Mouse (Mus musculus): Measurements from ENCODE around the gene Fgfr2. TPM values are rescaled to one million over a fixed set of nuclear protein-coding genes. Genes with fewer than 3 reads are reported as not detected.

Fgfr2 gene
- polyA plus RNA-seq, 1 experiment: 59.9 TPM

DNA sequence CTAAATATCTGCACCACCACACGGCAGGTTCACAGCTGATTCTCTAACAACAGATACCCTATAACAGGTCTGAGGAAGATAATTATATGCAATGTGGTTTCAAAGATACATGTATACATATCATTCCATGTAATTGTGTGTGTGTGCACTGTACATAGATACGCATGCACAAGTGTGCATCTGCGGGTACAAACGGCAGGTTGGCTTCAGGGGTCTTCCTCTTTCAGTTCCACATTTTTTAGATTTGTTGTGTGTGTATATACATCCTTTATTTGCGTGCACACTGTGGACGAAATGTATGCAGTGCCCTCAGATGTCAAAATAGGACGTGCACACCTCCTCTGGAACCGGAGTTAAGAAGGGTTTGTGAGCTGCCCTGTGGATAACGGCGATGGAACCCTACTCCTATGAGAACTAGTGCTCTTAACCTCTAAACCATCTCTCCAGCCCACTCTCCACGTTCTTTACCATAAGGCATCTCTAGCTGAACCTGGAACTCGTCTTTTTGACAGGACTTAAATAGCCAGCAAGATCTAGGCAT lies 2575.4 kb downstream of the Fgfr2 start:
- Histone ChIP-seq H3K4me1 (ENCODE audit: control insufficient read depth, insufficient read depth, low read length) (no peaks in the 10 kb centered on the region), H3K27ac (ENCODE audit: insufficient read depth, low read length) (no peak overlapping the region), H3K4me3 (ENCODE audit: insufficient read depth, low read length) (no peak overlapping the region)
- TF ChIP-seq CTCF (IDR thresholded peaks at IDR 0.05; ENCODE audit: borderline replicate concordance, insufficient read depth, low read length) (no peak), POLR2A (IDR thresholded peaks at IDR 0.05; ENCODE audit: low read depth, low read length) (no peak)

DNA sequence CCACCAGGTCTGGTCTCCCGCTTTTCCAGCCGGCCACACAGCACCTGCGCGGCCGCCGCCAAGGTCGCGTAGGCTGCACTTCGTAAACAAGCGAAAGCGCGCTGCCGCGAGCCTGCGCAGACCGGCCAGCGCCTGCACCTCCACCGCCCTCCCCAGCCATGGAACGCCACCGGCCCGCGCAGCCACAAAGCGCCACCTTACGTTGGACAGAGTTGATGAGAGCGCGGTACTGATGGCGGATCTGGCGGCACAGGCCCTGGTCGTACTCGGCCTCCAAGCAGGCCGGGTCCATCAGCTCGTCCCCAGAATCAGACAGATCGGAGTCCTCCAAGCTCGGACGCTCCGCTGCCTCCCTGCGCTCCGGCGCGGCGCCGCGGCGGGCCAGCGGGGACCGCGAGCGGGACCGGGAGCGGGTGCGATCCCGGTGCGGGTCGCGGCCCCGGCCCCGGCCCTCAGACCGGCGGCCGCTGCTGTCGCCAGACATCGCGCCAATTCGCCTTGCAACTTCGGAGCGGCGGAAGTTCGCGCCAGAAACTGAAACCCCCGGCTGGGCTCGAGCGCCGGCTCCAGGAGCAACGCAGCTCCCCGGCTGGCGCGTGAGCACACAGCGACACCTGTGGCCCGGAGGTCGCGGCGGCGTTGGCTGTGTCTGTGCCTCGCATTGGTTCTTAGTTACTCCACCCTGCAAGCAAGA lies 2576.2 kb downstream of the Fgfr2 start:
- TF ChIP-seq CTCF (IDR thresholded peaks at IDR 0.05; ENCODE audit: borderline replicate concordance, insufficient read depth, low read length) (peak; percentile 94), POLR2A (IDR thresholded peaks at IDR 0.05; ENCODE audit: low read depth, low read length) (no peak; the same call in 1 of the 2 replicates)
- Histone ChIP-seq H3K4me3 (ENCODE audit: insufficient read depth, low read length) (peak overlapping the region; percentile 53), H3K4me1 (ENCODE audit: control insufficient read depth, insufficient read depth, low read length) (no peaks in the 10 kb centered on the region), H3K27ac (ENCODE audit: insufficient read depth, low read length) (peak overlapping the region; percentile 71)

- no peak for TF ChIP-seq CTCF (IDR thresholded peaks at IDR 0.05; ENCODE audit: borderline replicate concordance, insufficient read depth, low read length)
- TF ChIP-seq POLR2A (IDR thresholded peaks at IDR 0.05; ENCODE audit: low read depth, low read length): no peak
- Histone ChIP-seq H3K4me3 (ENCODE audit: insufficient read depth, low read length) (peak overlapping the region; percentile 53), H3K4me1 (ENCODE audit: control insufficient read depth, insufficient read depth, low read length) (no peaks in the 10 kb centered on the region), H3K27ac (ENCODE audit: insufficient read depth, low read length) (peak overlapping the region; percentile 71)
Observed at GRCm38 (mm10) chr7:130546421-130546790, 2576.7 kb downstream of the Fgfr2 start.

DNA sequence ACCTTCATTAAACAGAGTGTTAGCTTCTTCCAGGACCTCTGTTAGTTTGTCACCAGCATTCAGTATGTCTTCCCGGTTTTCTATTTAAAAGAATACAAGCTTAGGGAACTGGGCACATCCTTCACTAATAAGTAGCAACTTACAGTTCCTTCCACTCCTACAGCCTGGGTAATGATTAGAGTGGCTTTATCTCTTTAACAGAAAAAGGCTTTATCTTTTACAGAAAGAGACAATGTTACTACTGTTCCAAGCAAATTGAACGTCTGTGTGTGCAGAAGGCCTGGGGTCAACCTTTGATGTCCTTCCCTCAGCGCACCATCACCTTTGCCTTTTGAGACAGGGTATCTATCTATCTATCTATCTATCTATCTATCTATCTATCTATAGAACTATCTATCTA lies 2577.3 kb downstream of the Fgfr2 start:
- Histone ChIP-seq H3K4me1 (ENCODE audit: control insufficient read depth, insufficient read depth, low read length) (no peaks in the 10 kb centered on the region), H3K4me3 (ENCODE audit: insufficient read depth, low read length) (peak overlapping the region; percentile 53), H3K27ac (ENCODE audit: insufficient read depth, low read length) (no peak overlapping the region)
- TF ChIP-seq POLR2A (IDR thresholded peaks at IDR 0.05; ENCODE audit: low read depth, low read length): no peak
- TF ChIP-seq CTCF (IDR thresholded peaks at IDR 0.05; ENCODE audit: borderline replicate concordance, insufficient read depth, low read length): no peak

DNA sequence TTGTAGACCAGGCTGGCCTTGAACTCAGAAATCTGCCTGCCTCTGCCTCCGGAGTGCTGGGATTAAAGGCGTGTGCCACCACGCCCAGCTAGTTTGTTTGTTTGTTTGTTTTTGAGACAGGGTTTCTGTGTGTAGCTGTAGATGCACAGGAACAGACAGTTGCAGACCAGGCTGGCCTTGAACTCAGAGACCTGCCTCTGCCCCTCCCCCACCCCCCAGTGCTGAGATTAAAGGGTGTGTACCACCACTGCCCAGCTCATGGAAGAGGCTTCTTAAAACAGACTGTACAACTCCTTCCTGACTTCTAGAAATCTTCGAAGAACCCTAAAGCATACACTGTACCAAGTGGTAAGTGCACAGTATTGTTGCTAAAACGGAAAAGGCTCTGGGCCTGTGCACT lies 2577.7 kb downstream of the Fgfr2 start:
- no peak for TF ChIP-seq POLR2A (IDR thresholded peaks at IDR 0.05; ENCODE audit: low read depth, low read length)
- TF ChIP-seq CTCF (IDR thresholded peaks at IDR 0.05; ENCODE audit: borderline replicate concordance, insufficient read depth, low read length): no peak
- H3K4me3 ChIP-seq (ENCODE audit: insufficient read depth, low read length): no peak overlapping the region
- no peaks in the 10 kb centered on the region for H3K4me1 ChIP-seq (ENCODE audit: control insufficient read depth, insufficient read depth, low read length)
- no peak overlapping the region for H3K27ac ChIP-seq (ENCODE audit: insufficient read depth, low read length)

DNA sequence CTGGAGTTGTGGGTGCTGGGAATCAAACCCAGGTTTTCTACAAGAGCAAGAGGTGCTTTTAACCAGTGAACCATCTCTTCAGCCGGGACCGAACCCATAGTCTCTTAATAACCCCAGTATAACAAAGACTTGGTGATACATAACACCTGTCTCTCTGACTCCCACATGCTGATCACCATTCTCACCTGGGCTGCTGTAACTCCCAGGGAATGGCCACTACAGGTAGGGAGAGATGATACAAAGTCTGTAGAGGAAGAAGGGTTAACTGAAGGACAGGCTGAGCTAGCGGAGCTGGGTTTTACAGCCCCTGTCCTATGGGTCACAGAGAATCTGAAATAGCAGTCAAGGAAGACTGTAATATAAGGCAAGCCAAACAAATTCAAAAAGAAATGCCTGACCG lies 2580.0 kb downstream of the Fgfr2 start:
- no peak overlapping the region for H3K4me3 ChIP-seq (ENCODE audit: insufficient read depth, low read length)
- TF ChIP-seq POLR2A (IDR thresholded peaks at IDR 0.05; ENCODE audit: low read depth, low read length) (no peak), CTCF (IDR thresholded peaks at IDR 0.05; ENCODE audit: borderline replicate concordance, insufficient read depth, low read length) (no peak)
- H3K27ac ChIP-seq (ENCODE audit: insufficient read depth, low read length): no peak overlapping the region
- no peaks in the 10 kb centered on the region for H3K4me1 ChIP-seq (ENCODE audit: control insufficient read depth, insufficient read depth, low read length)

DNA sequence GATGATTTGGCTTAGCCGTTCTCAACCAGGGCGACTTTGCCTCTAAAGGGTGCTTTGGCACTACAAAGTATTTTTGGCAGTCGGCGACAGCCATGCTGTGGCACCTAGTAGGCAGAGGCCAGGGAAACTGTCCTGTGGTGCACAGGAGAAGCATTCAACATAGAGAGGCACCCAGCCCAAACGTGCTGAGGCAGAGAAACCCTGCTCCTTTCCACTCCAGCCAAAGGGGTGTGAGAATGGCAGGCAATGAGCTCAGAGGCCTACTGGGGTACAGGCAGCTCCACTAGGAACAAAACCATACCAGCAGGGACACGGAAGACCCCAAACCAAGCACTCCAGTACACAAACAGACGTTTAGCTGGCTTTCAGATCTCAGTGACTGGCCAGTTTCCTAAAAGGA lies 2583.0 kb downstream of the Fgfr2 start:
- Histone ChIP-seq H3K4me1 (ENCODE audit: control insufficient read depth, insufficient read depth, low read length) (no peaks in the 10 kb centered on the region), H3K27ac (ENCODE audit: insufficient read depth, low read length) (no peak overlapping the region), H3K4me3 (ENCODE audit: insufficient read depth, low read length) (no peak overlapping the region)
- no peak for TF ChIP-seq CTCF (IDR thresholded peaks at IDR 0.05; ENCODE audit: borderline replicate concordance, insufficient read depth, low read length)
- TF ChIP-seq POLR2A (IDR thresholded peaks at IDR 0.05; ENCODE audit: low read depth, low read length): no peak

- Histone ChIP-seq H3K27ac (ENCODE audit: insufficient read depth, low read length) (no peak overlapping the region), H3K4me1 (ENCODE audit: control insufficient read depth, insufficient read depth, low read length) (no peaks in the 10 kb centered on the region), H3K4me3 (ENCODE audit: insufficient read depth, low read length) (no peak overlapping the region)
- no peak for TF ChIP-seq CTCF (IDR thresholded peaks at IDR 0.05; ENCODE audit: borderline replicate concordance, insufficient read depth, low read length)
- TF ChIP-seq POLR2A (IDR thresholded peaks at IDR 0.05; ENCODE audit: low read depth, low read length): no peak
Observed at GRCm38 (mm10) chr7:130537068-130537467, 2586.1 kb downstream of the Fgfr2 start.

- TF ChIP-seq CTCF (IDR thresholded peaks at IDR 0.05; ENCODE audit: borderline replicate concordance, insufficient read depth, low read length) (no peak), POLR2A (IDR thresholded peaks at IDR 0.05; ENCODE audit: low read depth, low read length) (no peak)
- H3K27ac ChIP-seq (ENCODE audit: insufficient read depth, low read length): no peak overlapping the region
- H3K4me1 ChIP-seq (ENCODE audit: control insufficient read depth, insufficient read depth, low read length): no peaks in the 10 kb centered on the region
- H3K4me3 ChIP-seq (ENCODE audit: insufficient read depth, low read length): no peak overlapping the region
Observed at GRCm38 (mm10) chr7:130535174-130535573, 2588.0 kb downstream of the Fgfr2 start.
